Mouse (Mus musculus) kidney, postnatal 0 days (tissue): Measurements from ENCODE around the gene Grap. TPM values are rescaled to one million over a fixed set of nuclear protein-coding genes. Genes with fewer than 3 reads are reported as not detected.

ENCODE experiments used
- ATAC-seq: fragments of 200-750 bp; cut with Nextera tagmentation; replicated peaks from 2 replicates; pipeline ENCODE4 v1.8.0; 2017; ENCODE audit warnings: low read depth, moderate number of reproducible peaks, moderate TSS enrichment, moderate library complexity; ENCODE audit not compliant: low FRiP score
- DNase-seq: peaks from one replicate; pipeline ENCODE4 v3.0.0-alpha.2; 2016; ENCODE audit warnings: low spot score
- H3K27ac ChIP-seq: fragments of 300-500 bp; sonication (generic); 2 replicates; pipeline ENCODE4 v1.5.1; 2014; ENCODE audit warnings: mild to moderate bottlenecking
- H3K27me3 ChIP-seq: fragments of 300-500 bp; sonication (generic); 2 replicates; pipeline ENCODE4 v1.6.1; 2014; ENCODE audit warnings: low read length, mixed read lengths; ENCODE audit not compliant: insufficient read depth
- H3K36me3 ChIP-seq: fragments of 300-500 bp; sonication (generic); 2 replicates; pipeline ENCODE4 v1.6.1; 2014; ENCODE audit warnings: low read length, mixed read lengths; ENCODE audit not compliant: insufficient read depth
- H3K4me1 ChIP-seq: fragments of 300-500 bp; sonication (generic); replicated peaks from 2 replicates; pipeline ENCODE4 v1.6.1; 2014; ENCODE audit warnings: antibody characterized with exemption, low read length, mixed read lengths; ENCODE audit not compliant: insufficient read depth
- H3K4me2 ChIP-seq: fragments of 300-500 bp; sonication (generic); 2 replicates; pipeline ENCODE4 v1.6.1; 2014; ENCODE audit warnings: mild to moderate bottlenecking, low read length, moderate library complexity, mixed read lengths
- H3K4me3 ChIP-seq: fragments of 300-500 bp; sonication (generic); replicated peaks from 2 replicates; pipeline ENCODE4 v1.5.1; 2014; ENCODE audit warnings: low read depth, low read length
- H3K9ac ChIP-seq: fragments of 300-500 bp; sonication (generic); 2 replicates; pipeline ENCODE4 v1.6.1; 2014; ENCODE audit warnings: low read depth, low read length
- H3K9me3 ChIP-seq: fragments of 300-500 bp; sonication (generic); replicated peaks from 2 replicates; pipeline ENCODE4 v1.6.1; 2016; ENCODE audit warnings: low read length, inconsistent platforms, mixed read lengths
- CTCF ChIP-seq: IDR thresholded peaks from 2 replicates; pipeline ENCODE4 v1.5.1; 2016; ENCODE audit warnings: antibody characterized with exemption, low read depth, mild to moderate bottlenecking, moderate library complexity
- WGBS: fragments of 180-500 bp; shearing (Covaris S2); extraction: QIAGEN DNeasy Blood & Tissue Kit; methylation state at CpG from one replicate; pipeline ENCODE4 v1.1.7; 2014; 5-methylcytosine and 5-hydroxymethylcytosine counted together
- polyA plus RNA-seq: library from polyadenylated mRNA; unstranded; fragments of >200 nt; fragmentation: Nextera tagmentation; extraction: Ambion mirVana; gene quantifications from 2 replicates; pipeline ENCODE4 v1.2.1, GENCODE M21; 2015

Grap gene
- 8.2 and 9.1 TPM in 2 replicates for polyA plus RNA-seq

- peak within 1 kb of the TSS; percentile 44; the same call in 1 of the 2 replicates for H3K27ac ChIP-seq
- ATAC-seq (no peak), DNase-seq (peak; percentile 63)
- TF ChIP-seq CTCF: no peak
- no peaks in the 10 kb centered on the region for H3K4me1 ChIP-seq
- H3K9ac ChIP-seq: no peak within 1 kb of the TSS
- H3K27me3 ChIP-seq: no peaks in the 10 kb centered on the region
- H3K36me3 ChIP-seq: no peaks in the 10 kb centered on the region
- H3K9me3 ChIP-seq: no peaks in the 10 kb centered on the region
- WGBS: 50% methylated on average over 10 of the region's 10 CpGs
- H3K4me3 ChIP-seq: peak within 1 kb of the TSS; percentile 16; the same call in 1 of the 2 replicates
- peak within 1 kb of the TSS; percentile 30 for H3K4me2 ChIP-seq
Observed at GRCm38 (mm10) chr11:61652686-61653447, at the start of gene Grap. Gene Grap (plus strand): TSS chr11:61653265.

- Histone ChIP-seq H3K27me3 (no peaks in the 10 kb centered on the region), H3K9ac (no peak overlapping the region), H3K36me3 (no peaks in the 10 kb centered on the region), H3K4me3 (no peak overlapping the region), H3K9me3 (no peaks in the 10 kb centered on the region), H3K4me1 (no peaks in the 10 kb centered on the region), H3K4me2 (no peak overlapping the region), H3K27ac (no peak overlapping the region)
- ATAC-seq: no peak
- DNase-seq: no peak
- whole genome bisulfite sequencing: 81% methylated on average over 4 of the region's 4 CpGs
- TF ChIP-seq CTCF: no peak
Observed at GRCm38 (mm10) chr11:61608072-61608471, 45.0 kb upstream of the Grap start.

GRCm38 (mm10) chr11:61611197-61611596, 41.9 kb upstream of the Grap start:
- no peak overlapping the region for H3K9ac ChIP-seq
- H3K4me2 ChIP-seq: no peak overlapping the region
- no peak for TF ChIP-seq CTCF
- ATAC-seq (no peak), DNase-seq (no peak)
- H3K27ac ChIP-seq: no peak overlapping the region
- 0 out of 2 replicates have a peak, but pooled peaks cover 4% of the 10 kb centered on the region for H3K4me1 ChIP-seq
- H3K9me3 ChIP-seq: no peaks in the 10 kb centered on the region
- no peaks in the 10 kb centered on the region for H3K27me3 ChIP-seq
- no peak overlapping the region for H3K4me3 ChIP-seq
- 63% methylated on average over 3 of the region's 3 CpGs for WGBS
- H3K36me3 ChIP-seq: no peaks in the 10 kb centered on the region

GRCm38 (mm10) chr11:61612116-61612635, 40.9 kb upstream of the Grap start:
- ATAC-seq: no peak

GRCm38 (mm10) chr11:61614401-61614800, 38.7 kb upstream of the Grap start:
- H3K36me3 ChIP-seq: no peaks in the 10 kb centered on the region
- no peak overlapping the region for H3K4me2 ChIP-seq
- no peaks in the 10 kb centered on the region for H3K27me3 ChIP-seq
- WGBS: 31% methylated on average over 5 of the region's 5 CpGs
- H3K4me1 ChIP-seq: 0 out of 2 replicates have a peak, but pooled peaks cover 4% of the 10 kb centered on the region
- no peak for TF ChIP-seq CTCF
- no peak overlapping the region for H3K4me3 ChIP-seq
- H3K9me3 ChIP-seq: no peaks in the 10 kb centered on the region
- no peak overlapping the region for H3K9ac ChIP-seq
- no peak for ATAC-seq
- H3K27ac ChIP-seq: peak overlapping the region; percentile 60; the same call in 1 of the 2 replicates
- peak; percentile 22 for DNase-seq

More at GRCm38 (mm10) chr11:61612116-61612635, 40.9 kb upstream of the Grap start:
- Histone ChIP-seq H3K9ac (no peak overlapping the region), H3K4me1 (0 out of 2 replicates have a peak, but pooled peaks cover 4% of the 10 kb centered on the region), H3K27ac (no peak overlapping the region), H3K36me3 (no peaks in the 10 kb centered on the region), H3K27me3 (no peaks in the 10 kb centered on the region), H3K9me3 (no peaks in the 10 kb centered on the region), H3K4me3 (no peak overlapping the region), H3K4me2 (no peak overlapping the region)
- no peak for DNase-seq
- TF ChIP-seq CTCF: no peak
- 77% methylated on average over 4 of the region's 4 CpGs for WGBS

GRCm38 (mm10) chr11:61615686-61616522, 37.2 kb upstream of the Grap start:
- H3K4me3 ChIP-seq: 0 out of 2 replicates have a peak overlapping the region, but pooled peaks have one; percentile 9
- DNase-seq (peak; percentile 74), ATAC-seq (0 out of 2 replicates have a peak, but pooled peaks have one; percentile 19)
- H3K27ac ChIP-seq: peak overlapping the region; percentile 66
- H3K4me1 ChIP-seq: 0 out of 2 replicates have a peak, but pooled peaks cover 4% of the 10 kb centered on the region
- TF ChIP-seq CTCF: no peak
- H3K27me3 ChIP-seq: no peaks in the 10 kb centered on the region
- H3K9me3 ChIP-seq: no peaks in the 10 kb centered on the region
- no peaks in the 10 kb centered on the region for H3K36me3 ChIP-seq
- H3K9ac ChIP-seq: 0 out of 2 replicates have a peak overlapping the region, but pooled peaks have one; percentile 8
- H3K4me2 ChIP-seq: peak overlapping the region; percentile 46
- WGBS: 8% methylated on average over 20 of the region's 22 CpGs
